Mouse (Mus musculus) CH12.LX (cell line): ENCODE data around the gene Tomm20l. TPM values are rescaled to one million over a fixed set of nuclear protein-coding genes. Genes with fewer than 3 reads are reported as not detected.

Experiments
- DNase-seq: peaks from one replicate; pipeline ENCODE4 v3.0.0-alpha.2; 2013; ENCODE audit errors: extremely low read depth
- H3K27ac ChIP-seq: 2 replicates; pipeline ENCODE4 v1.5.1; 2012; ENCODE audit warnings: low read depth, mild to moderate bottlenecking, control low read depth, moderate library complexity; ENCODE audit not compliant: insufficient read depth
- H3K27me3 ChIP-seq: replicated peaks from 2 replicates; pipeline ENCODE3; 2012; ENCODE audit warnings: inconsistent platforms
- H3K36me3 ChIP-seq, 2 experiments: replicated peaks in 1 of 2; 2 replicates each; pipeline versions ENCODE3 to v1.6.1; 2012; ENCODE audit warnings: inconsistent platforms in 1 of 2, low read length in 1 of 2, mild to moderate bottlenecking in 1 of 2, mixed read lengths in 1 of 2, moderate library complexity in 1 of 2; ENCODE audit not compliant: control insufficient read depth in 1 of 2, insufficient read depth in 1 of 2
- H3K4me1 ChIP-seq, 2 experiments: 2 replicates each; pipeline ENCODE4 v1.6.1; 2012; ENCODE audit warnings: inconsistent platforms in 1 of 2, moderate library complexity in 1 of 2; ENCODE audit not compliant: insufficient read depth in 2 of 2, control insufficient read depth in 1 of 2
- H3K4me2 ChIP-seq: 2 replicates; pipeline ENCODE4 v1.6.1; 2012; ENCODE audit warnings: low read depth, mild to moderate bottlenecking, control low read depth; ENCODE audit not compliant: poor library complexity, insufficient read depth, severe bottlenecking
- H3K4me3 ChIP-seq, 3 experiments: fragments of 150-350 bp in 1 of 3; sonication (generic) in 1 of 3; replicated peaks in 1 of 3; 2 replicates each; pipeline versions ENCODE3 to v1.5.1; 2011 to 2012; ENCODE audit warnings: low read depth in 2 of 3, low read length in 2 of 3, mild to moderate bottlenecking in 2 of 3, moderate library complexity in 2 of 3, control low read depth in 1 of 3, improper control_type of control experiment in 1 of 3, inconsistent platforms in 1 of 3, mixed read lengths in 1 of 3; ENCODE audit not compliant: poor library complexity in 1 of 3
- H3K79me2 ChIP-seq: replicated peaks from 2 replicates; pipeline ENCODE4 v1.6.1; 2012; ENCODE audit warnings: mild to moderate bottlenecking, moderate library complexity; ENCODE audit not compliant: control insufficient read depth, poor library complexity, insufficient read depth, severe bottlenecking; ENCODE audit errors: extremely low read depth
- H3K9ac ChIP-seq: 2 replicates; pipeline ENCODE4 v1.6.1; 2012; ENCODE audit warnings: low read depth, mild to moderate bottlenecking, control low read depth, moderate library complexity; ENCODE audit not compliant: insufficient read depth
- H3K9me3 ChIP-seq: replicated peaks from 2 replicates; pipeline ENCODE3; 2012; ENCODE audit warnings: low read length, inconsistent platforms, mixed read lengths
- BHLHE40 ChIP-seq: IDR thresholded peaks from 2 replicates; pipeline ENCODE4 v1.6.1; 2011; ENCODE audit warnings: mild to moderate bottlenecking, low read depth, low read length, improper control_type of control experiment
- GABPA ChIP-seq: IDR thresholded peaks from 2 replicates; pipeline ENCODE4 v1.6.1; 2012; ENCODE audit warnings: low read depth, low read length, improper control_type of control experiment, inconsistent platforms; ENCODE audit not compliant: insufficient replicate concordance
- NRF1 ChIP-seq: IDR thresholded peaks from 2 replicates; pipeline ENCODE4 v1.6.1; 2014; ENCODE audit warnings: low read depth, mild to moderate bottlenecking, inconsistent platforms, low read length, improper control_type of control experiment, moderate library complexity
- PAX5 ChIP-seq: IDR thresholded peaks from 2 replicates; pipeline ENCODE4 v1.6.1; 2012; ENCODE audit warnings: low read length, inconsistent platforms, mixed read lengths
- POLR2A ChIP-seq: IDR thresholded peaks from 2 replicates; pipeline ENCODE4 v1.6.1; 2011; ENCODE audit warnings: low read depth, mild to moderate bottlenecking, improper control_type of control experiment, low read length
- RCOR1 ChIP-seq: conservative IDR thresholded peaks from 2 replicates; pipeline ENCODE4 v1.6.1; 2012; ENCODE audit warnings: low read depth, mild to moderate bottlenecking, inconsistent platforms, low read length, improper control_type of control experiment
- ZC3H11A ChIP-seq: IDR thresholded peaks from 2 replicates; pipeline ENCODE4 v1.6.1; 2012; ENCODE audit warnings: low read depth, mild to moderate bottlenecking, inconsistent platforms, low read length, improper control_type of control experiment
- ZKSCAN1 ChIP-seq: IDR thresholded peaks from 2 replicates; pipeline ENCODE4 v1.6.1; 2012; ENCODE audit warnings: low read depth, inconsistent platforms, low read length, improper control_type of control experiment, borderline replicate concordance
- ZNF384 ChIP-seq: IDR thresholded peaks from 2 replicates; pipeline ENCODE4 v1.6.1; 2012; ENCODE audit warnings: low read depth, low read length, improper control_type of control experiment, inconsistent platforms
- dilution Hi-C: fragments of 300-500 bp; cut with MboI; formaldehyde crosslinking; loops from 2 replicates; pipeline ENCODE4 v1.14.3; 2020; ENCODE audit warnings: low sequenced_read_pairs; ENCODE audit not compliant: extremely low pct_unique_long_range_greater_than_20kb, extremely low pct_ligation_motif_present
- in situ Hi-C: fragments of 300-500 bp; cut with MboI; formaldehyde crosslinking; loops from 3 replicates; pipeline ENCODE4 v1.14.3; 2019; ENCODE audit warnings: low sequenced_read_pairs, low pct_ligation_motif_present, low pct_unique_long_range_greater_than_20kb, mixed read lengths
- polyA plus RNA-seq: library from polyadenylated mRNA; unstranded; fragments of >175 nt; gene quantifications from 2 replicates; pipeline ENCODE4 v1.2.1, GENCODE M21; 2012; ENCODE audit warnings: low read depth; ENCODE audit not compliant: insufficient read length
- total RNA-seq, 2 experiments: library from RNA; depleted of rRNA; stranded (reverse); fragments of 300-350 nt in 1 of 2; fragments of >200 nt in 1 of 2; gene quantifications; 2 replicates each; pipeline ENCODE4 v1.2.3; 2012 to 2014

Gene Tomm20l
- total and polyA plus RNA-seq, 3 experiments = not detected

GRCm38 (mm10) chr12:71169911-71170310, 58.7 kb downstream of the Tomm20l start:
- Histone ChIP-seq H3K4me2 (no peak overlapping the region), H3K9me3 (no peaks in the 10 kb centered on the region), H3K9ac (no peak overlapping the region), H3K4me1 (no peaks in the 10 kb centered on the region), H3K27ac (no peak overlapping the region), H3K4me3 (no peak overlapping the region), H3K79me2 (no peaks in the 10 kb centered on the region), H3K36me3 (peaks cover 20 to 62% of the 10 kb centered on the region in 2 experiments), H3K27me3 (no peaks in the 10 kb centered on the region)
- dilution Hi-C loops (no loop called here), in situ Hi-C loops (no loop called here)
- TF ChIP-seq POLR2A (no peak), ZKSCAN1 (no peak), ZC3H11A (no peak), GABPA (no peak), ZNF384 (no peak), RCOR1 (no peak), NRF1 (no peak), PAX5 (no peak), BHLHE40 (no peak)
- no peak for DNase-seq

Other genes with a start within 250 kb of the Tomm20l start
- gene Actr10, start 173.6 kb upstream of the Tomm20l start, total RNA-seq (2012; rRNA removed) = 60.2 and 66.0 TPM in 2 replicates
- gene Actr10, start 173.6 kb upstream of the Tomm20l start, total RNA-seq (2014; rRNA removed) = 133 and 135 TPM in 2 replicates
- 154 and 168 TPM in 2 replicates for gene Actr10, start 173.6 kb upstream of the Tomm20l start, polyA plus RNA-seq
- gene Psma3, start 136.8 kb upstream of the Tomm20l start, total RNA-seq (2012; rRNA removed) = 271 and 341 TPM in 2 replicates
- gene Psma3, start 136.8 kb upstream of the Tomm20l start, total RNA-seq (2014; rRNA removed) = 538 and 617 TPM in 2 replicates
- 355 and 362 TPM in 2 replicates for gene Psma3, start 136.8 kb upstream of the Tomm20l start, polyA plus RNA-seq
- gene Arid4a, start 95.4 kb upstream of the Tomm20l start, total RNA-seq (2012; rRNA removed) = 9.7 and 10.7 TPM in 2 replicates
- 8.0 and 8.8 TPM in 2 replicates for gene Arid4a, start 95.4 kb upstream of the Tomm20l start, total RNA-seq (2014; rRNA removed)
- 20.8 and 22.4 TPM in 2 replicates for gene Arid4a, start 95.4 kb upstream of the Tomm20l start, polyA plus RNA-seq
- gene Timm9, start 25.3 kb downstream of the Tomm20l start, total RNA-seq (2012; rRNA removed) = 77.3 and 110 TPM in 2 replicates
- 127 and 141 TPM in 2 replicates for gene Timm9, start 25.3 kb downstream of the Tomm20l start, total RNA-seq (2014; rRNA removed)
- 82.8 and 83.0 TPM in 2 replicates for gene Timm9, start 25.3 kb downstream of the Tomm20l start, polyA plus RNA-seq
- 7.7 TPM in 2 replicates for gene 2700049A03Rik, start 25.4 kb downstream of the Tomm20l start, total RNA-seq (2012; rRNA removed)
- gene 2700049A03Rik, start 25.4 kb downstream of the Tomm20l start, total RNA-seq (2014; rRNA removed) = 10.0 and 10.6 TPM in 2 replicates
- 7.5 and 9.4 TPM in 2 replicates for gene 2700049A03Rik, start 25.4 kb downstream of the Tomm20l start, polyA plus RNA-seq
- 2.3 and 4.6 TPM in 2 replicates for gene Dact1, start 198.5 kb downstream of the Tomm20l start, total RNA-seq (2012; rRNA removed)
- 2.5 and 2.7 TPM in 2 replicates for gene Dact1, start 198.5 kb downstream of the Tomm20l start, total RNA-seq (2014; rRNA removed)
- gene Dact1, start 198.5 kb downstream of the Tomm20l start, polyA plus RNA-seq = 3.3 and 3.7 TPM in 2 replicates